Mouse (Mus musculus) stomach, embryonic 16.5 days (tissue): ENCODE measurements at regions not wholly inside any gene's neighbourhood (a gene's known extent, or its start where the extent isn't known, plus 50 kb on each side); places are given as distances from the start of the nearest gene placed in this dataset.

Source experiments
- ATAC-seq: fragments of 200-750 bp; cut with Nextera tagmentation; 2 replicates; pipeline ENCODE4 v1.8.0; 2017; ENCODE audit warnings: moderate number of reproducible peaks, moderate TSS enrichment; ENCODE audit not compliant: insufficient read depth, low FRiP score
- H3K27ac ChIP-seq: fragments of 300-500 bp; sonication (generic); 2 replicates; pipeline ENCODE4 v1.5.1; 2014; ENCODE audit warnings: low read length
- H3K27me3 ChIP-seq: fragments of 300-500 bp; sonication (generic); 2 replicates; pipeline ENCODE4 v1.6.1; 2014; ENCODE audit warnings: low read length, control low read depth, mixed read lengths; ENCODE audit not compliant: control insufficient read depth, insufficient read depth
- H3K36me3 ChIP-seq: fragments of 300-500 bp; sonication (generic); 2 replicates; pipeline ENCODE4 v1.6.1; 2014; ENCODE audit warnings: low read length; ENCODE audit not compliant: control insufficient read depth, insufficient read depth
- H3K4me1 ChIP-seq: fragments of 300-500 bp; sonication (generic); 2 replicates; pipeline ENCODE4 v1.6.1; 2014; ENCODE audit warnings: low read length, control low read depth, mixed read lengths; ENCODE audit not compliant: control insufficient read depth, insufficient read depth
- H3K4me2 ChIP-seq: fragments of 300-500 bp; sonication (generic); 2 replicates; pipeline ENCODE4 v1.6.1; 2014; ENCODE audit warnings: low read depth, low read length, mixed read lengths
- H3K4me3 ChIP-seq: fragments of 300-500 bp; sonication (generic); replicated peaks from 2 replicates; pipeline ENCODE4 v1.5.1; 2014; ENCODE audit warnings: mild to moderate bottlenecking, low read length
- H3K9ac ChIP-seq: fragments of 300-500 bp; sonication (generic); 2 replicates; pipeline ENCODE4 v1.6.1; 2014; ENCODE audit warnings: low read length
- H3K9me3 ChIP-seq: fragments of 300-500 bp; sonication (generic); replicated peaks from 2 replicates; pipeline ENCODE4 v1.6.1; 2016; ENCODE audit warnings: low read length, control low read depth; ENCODE audit not compliant: control insufficient read depth
- WGBS: fragments of 180-500 bp; shearing (Covaris S2); extraction: QIAGEN DNeasy Blood & Tissue Kit; methylation state at CpG from one replicate; pipeline ENCODE4 v1.1.7; 2014; 5-methylcytosine and 5-hydroxymethylcytosine counted together

DNA sequence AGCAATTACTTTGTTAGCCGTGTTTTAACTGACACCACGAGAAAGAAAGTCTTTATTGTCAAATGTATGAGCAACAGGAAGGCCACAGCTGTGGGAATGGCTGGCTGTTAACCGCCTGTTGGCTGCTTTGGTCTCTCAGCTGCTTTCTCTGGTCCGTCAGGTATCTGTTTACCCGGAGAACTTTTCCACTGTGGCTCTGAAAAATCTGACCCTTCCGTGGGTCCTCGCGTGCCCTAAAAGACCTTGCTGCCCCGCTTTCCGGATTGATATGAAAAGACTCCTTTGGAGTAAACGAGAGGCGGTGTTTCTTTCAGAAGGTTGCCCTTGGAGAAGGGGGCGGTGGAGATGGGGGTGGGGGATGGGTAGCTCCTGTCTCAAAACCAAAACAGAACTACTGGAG lies 75.9 kb downstream of the Sox14 start:
- ATAC-seq: no peak
- H3K4me1 ChIP-seq: 0 out of 2 replicates have a peak, but pooled peaks cover 6% of the 10 kb centered on the region
- H3K9ac ChIP-seq: no peak overlapping the region

DNA sequence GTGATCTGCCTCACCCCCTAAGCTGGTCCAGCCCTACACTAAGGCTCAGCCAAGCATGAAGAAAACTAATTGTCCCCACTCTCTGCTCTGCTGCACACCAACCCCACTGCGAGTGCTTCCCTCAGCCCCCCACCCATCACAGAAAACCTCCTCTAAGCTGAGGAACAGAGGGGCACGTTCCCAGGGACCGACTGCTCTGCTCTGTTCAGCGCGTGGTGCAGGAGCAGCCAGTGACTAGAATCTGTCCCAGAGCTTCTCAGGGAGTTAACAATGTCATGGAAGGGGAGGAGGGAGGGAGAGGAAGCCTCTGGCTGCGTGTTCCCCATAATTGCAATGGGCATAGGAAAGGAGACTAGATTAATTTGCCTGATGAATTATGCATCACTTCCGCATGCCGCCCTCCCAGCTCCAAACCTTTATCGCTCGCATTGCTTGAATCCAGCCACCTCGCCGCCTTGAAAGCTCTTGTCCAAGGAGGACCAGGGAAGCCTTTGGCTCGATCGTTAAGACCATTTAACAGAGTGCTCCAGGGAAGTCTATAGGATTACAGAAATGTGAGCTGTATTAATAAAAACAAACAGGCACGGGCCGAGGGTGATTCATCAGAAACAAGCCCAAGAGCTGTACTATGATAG lies 76.5 kb downstream of the Sox14 start:
- Histone ChIP-seq H3K4me3 (peak overlapping the region; percentile 33), H3K4me2 (peak overlapping the region; percentile 66), H3K9me3 (no peaks in the 10 kb centered on the region), H3K36me3 (no peaks in the 10 kb centered on the region), H3K27me3 (no peaks in the 10 kb centered on the region), H3K4me1 (0 out of 2 replicates have a peak, but pooled peaks cover 6% of the 10 kb centered on the region), H3K9ac (no peak overlapping the region; the same call in 1 of the 2 replicates), H3K27ac (no peak overlapping the region)
- 1% methylated on average over 16 of the region's 16 CpGs for WGBS
- ATAC-seq: no peak

More for the DNA sequence above, 75.9 kb downstream of the Sox14 start:
- H3K27ac ChIP-seq: no peak overlapping the region
- WGBS: 2% methylated on average over 13 of the region's 13 CpGs
- H3K36me3 ChIP-seq: no peaks in the 10 kb centered on the region
- peak overlapping the region; percentile 33 for H3K4me3 ChIP-seq
- H3K9me3 ChIP-seq: no peaks in the 10 kb centered on the region
- H3K27me3 ChIP-seq: no peaks in the 10 kb centered on the region
- peak overlapping the region; percentile 66 for H3K4me2 ChIP-seq

DNA sequence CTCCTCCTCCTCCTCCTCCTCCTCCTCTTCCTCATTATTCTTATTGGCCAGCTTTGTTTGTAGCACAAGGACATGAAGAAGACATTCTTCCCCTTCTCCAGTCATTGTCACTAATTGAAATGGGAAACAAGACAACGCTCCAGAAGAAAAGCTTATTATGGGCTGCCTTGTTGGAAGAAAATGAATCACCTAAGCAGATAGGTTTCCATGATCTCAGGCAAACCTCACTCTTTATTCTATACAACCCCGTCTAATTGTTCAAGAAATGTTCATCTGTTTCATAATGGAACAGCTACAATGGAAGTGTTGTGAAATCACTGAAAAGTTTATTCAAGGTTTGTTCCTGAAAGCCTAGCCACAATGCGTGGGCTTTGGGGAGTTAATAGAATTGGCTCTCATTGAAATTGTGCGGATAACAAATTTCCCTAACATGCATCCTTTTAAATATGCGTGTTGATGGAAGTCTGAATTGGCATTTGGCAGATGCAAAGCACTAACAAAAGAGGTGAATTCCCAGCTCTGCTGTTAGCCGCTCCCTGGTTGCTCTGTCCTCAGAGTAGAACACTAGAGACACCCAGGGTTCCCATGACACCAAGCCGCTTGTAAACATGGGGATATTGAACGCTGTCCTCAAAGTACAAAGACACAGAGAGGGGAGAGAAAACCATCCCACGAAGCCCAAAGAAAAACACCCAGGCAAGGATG lies 78.8 kb downstream of the Sox14 start:
- Histone ChIP-seq H3K4me2 (no peak overlapping the region), H3K36me3 (no peaks in the 10 kb centered on the region), H3K4me3 (no peak overlapping the region), H3K4me1 (0 out of 2 replicates have a peak, but pooled peaks cover 6% of the 10 kb centered on the region), H3K27me3 (no peaks in the 10 kb centered on the region), H3K9me3 (no peaks in the 10 kb centered on the region), H3K9ac (no peak overlapping the region), H3K27ac (no peak overlapping the region)
- ATAC-seq: no peak
- WGBS: 51% methylated on average over 9 of the region's 9 CpGs

DNA sequence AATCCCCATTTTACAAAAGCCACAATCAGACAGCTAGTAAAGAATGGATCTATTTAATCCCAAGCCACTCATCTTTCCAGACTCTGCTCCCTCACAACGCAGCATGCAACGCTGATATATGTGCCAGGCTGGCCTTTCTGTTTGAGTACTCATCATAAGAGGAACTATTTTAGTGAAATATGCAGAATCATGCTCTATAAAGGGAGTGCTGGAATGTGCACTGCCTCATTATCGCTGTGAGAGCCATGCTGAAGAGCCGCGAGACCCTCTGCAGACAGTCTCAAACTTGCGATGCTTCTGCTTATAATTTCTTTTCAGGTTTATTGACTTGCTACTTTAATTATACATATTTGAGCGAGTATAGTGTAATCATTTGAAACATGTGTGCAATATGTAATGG lies 75.6 kb upstream of the Cldn18 start:
- Histone ChIP-seq H3K9ac (no peak overlapping the region), H3K36me3 (no peaks in the 10 kb centered on the region), H3K27me3 (no peaks in the 10 kb centered on the region), H3K4me3 (no peak overlapping the region), H3K4me1 (no peaks in the 10 kb centered on the region), H3K27ac (no peak overlapping the region), H3K4me2 (no peak overlapping the region), H3K9me3 (no peaks in the 10 kb centered on the region)
- ATAC-seq: no peak
- WGBS: 78% methylated on average over 7 of the region's 7 CpGs

DNA sequence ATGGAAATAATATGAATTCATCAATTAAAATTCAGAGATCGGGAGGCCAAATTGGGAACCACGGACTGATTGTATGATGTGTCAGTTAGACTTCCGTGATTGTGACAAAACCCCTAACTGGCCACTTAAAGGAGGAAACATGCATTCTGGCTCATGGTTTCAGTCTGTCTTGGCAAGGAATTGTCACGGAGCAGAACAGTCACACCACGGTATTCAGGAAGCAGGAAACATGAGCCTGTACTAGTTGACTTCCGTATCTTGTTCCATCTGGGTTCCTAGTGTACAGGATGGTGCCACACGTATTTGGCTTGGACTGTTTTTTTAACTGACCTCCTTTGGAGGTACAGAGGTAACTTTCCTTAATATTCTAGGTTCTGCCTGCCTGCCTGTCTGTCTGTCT lies 69.8 kb upstream of the Cldn18 start:
- Histone ChIP-seq H3K4me1 (no peaks in the 10 kb centered on the region), H3K4me3 (no peak overlapping the region), H3K9ac (no peak overlapping the region), H3K9me3 (no peaks in the 10 kb centered on the region), H3K27me3 (no peaks in the 10 kb centered on the region), H3K27ac (no peak overlapping the region), H3K36me3 (no peaks in the 10 kb centered on the region), H3K4me2 (no peak overlapping the region)
- 71% methylated on average over 7 of the region's 7 CpGs for WGBS
- ATAC-seq: no peak

DNA sequence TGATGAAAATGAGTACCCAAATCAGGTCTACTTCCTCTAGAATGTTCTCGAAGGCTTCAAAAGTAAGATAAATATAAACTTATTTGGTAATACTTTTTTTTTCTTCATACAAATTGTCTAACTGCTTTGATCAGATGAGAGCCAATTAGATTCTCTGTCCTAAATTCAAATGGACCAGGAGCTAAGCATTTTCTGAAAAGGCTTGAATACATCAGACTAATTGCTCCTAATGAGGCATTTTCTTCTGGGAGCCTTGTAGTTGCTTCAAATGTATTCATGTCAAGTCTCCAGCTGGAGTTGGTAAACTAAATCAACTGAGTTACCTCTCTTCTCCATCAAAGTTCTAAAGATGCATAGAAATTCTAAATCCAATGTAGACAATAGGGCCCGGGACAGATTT lies 66.1 kb upstream of the Cldn18 start:
- Histone ChIP-seq H3K4me2 (no peak overlapping the region), H3K9ac (no peak overlapping the region), H3K9me3 (no peaks in the 10 kb centered on the region), H3K4me1 (no peaks in the 10 kb centered on the region), H3K36me3 (no peaks in the 10 kb centered on the region), H3K27me3 (no peaks in the 10 kb centered on the region), H3K27ac (no peak overlapping the region), H3K4me3 (no peak overlapping the region)
- 90% methylated on average over 2 of the region's 2 CpGs for WGBS
- no peak for ATAC-seq

DNA sequence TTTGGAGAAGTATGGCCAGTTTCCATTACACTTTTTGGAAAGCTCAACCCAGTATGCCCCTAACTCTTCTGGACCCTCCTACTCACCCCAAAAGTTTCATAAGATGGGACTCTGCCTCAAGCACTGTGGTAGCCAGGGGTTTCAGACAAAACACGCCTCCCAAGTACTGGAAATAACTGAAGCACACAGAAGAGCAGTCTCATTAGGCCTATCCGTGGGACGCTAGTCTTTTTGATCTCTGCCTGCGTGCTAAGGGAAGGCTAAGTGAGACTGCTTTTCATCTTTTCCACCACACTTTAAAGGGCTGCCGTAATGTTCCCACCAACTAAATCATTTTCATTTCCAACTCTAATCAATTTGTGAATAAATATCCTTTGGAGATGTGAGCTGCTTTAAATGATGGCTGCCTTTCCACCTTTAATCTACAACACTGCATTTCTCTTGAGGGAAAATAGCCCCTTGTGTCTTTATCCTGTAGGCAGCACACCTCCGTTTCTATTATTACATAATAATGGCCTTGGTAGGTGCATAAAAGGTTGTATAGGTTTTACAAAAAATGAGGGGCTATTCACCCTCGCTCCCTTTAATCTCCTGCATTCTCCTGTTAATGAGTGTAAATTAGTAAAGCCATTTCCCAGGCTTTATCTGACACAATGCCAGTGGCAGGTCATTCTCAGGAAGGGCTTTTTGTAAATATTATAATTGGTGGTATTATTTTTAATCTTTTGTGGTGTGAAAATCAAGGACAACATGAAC lies 65.5 kb upstream of the Cldn18 start:
- H3K4me1 ChIP-seq: no peaks in the 10 kb centered on the region
- H3K36me3 ChIP-seq: no peaks in the 10 kb centered on the region
- H3K4me2 ChIP-seq: no peak overlapping the region
- no peak overlapping the region for H3K9ac ChIP-seq
- H3K4me3 ChIP-seq: no peak overlapping the region
- no peak for ATAC-seq
- H3K27me3 ChIP-seq: no peaks in the 10 kb centered on the region
- WGBS: 69% methylated on average over 7 of the region's 7 CpGs
- no peaks in the 10 kb centered on the region for H3K9me3 ChIP-seq
- no peak overlapping the region for H3K27ac ChIP-seq

DNA sequence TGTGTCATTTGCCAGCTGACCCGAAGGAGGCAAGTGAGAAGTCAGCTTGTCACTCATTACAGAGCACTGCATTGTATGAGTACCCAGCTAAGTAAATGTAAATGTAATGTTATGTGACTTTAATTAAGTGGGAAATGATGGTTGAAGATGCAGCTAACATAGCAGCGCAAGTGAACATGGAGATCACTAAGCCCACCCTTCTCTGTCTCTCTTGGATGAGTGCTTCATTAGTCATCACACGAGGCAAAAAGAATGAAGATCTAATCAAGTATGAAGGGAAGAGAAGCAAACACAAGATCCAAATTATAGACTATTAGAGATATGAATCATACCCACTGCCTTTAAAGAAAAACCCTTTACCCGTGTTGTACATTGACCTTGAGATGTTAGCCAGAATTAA lies 61.8 kb upstream of the Cldn18 start:
- Histone ChIP-seq H3K4me2 (no peak overlapping the region), H3K4me3 (no peak overlapping the region), H3K27me3 (no peaks in the 10 kb centered on the region), H3K27ac (no peak overlapping the region), H3K36me3 (no peaks in the 10 kb centered on the region), H3K4me1 (no peaks in the 10 kb centered on the region), H3K9me3 (no peaks in the 10 kb centered on the region), H3K9ac (no peak overlapping the region)
- no peak for ATAC-seq
- 77% methylated on average over 4 of the region's 4 CpGs for WGBS

DNA sequence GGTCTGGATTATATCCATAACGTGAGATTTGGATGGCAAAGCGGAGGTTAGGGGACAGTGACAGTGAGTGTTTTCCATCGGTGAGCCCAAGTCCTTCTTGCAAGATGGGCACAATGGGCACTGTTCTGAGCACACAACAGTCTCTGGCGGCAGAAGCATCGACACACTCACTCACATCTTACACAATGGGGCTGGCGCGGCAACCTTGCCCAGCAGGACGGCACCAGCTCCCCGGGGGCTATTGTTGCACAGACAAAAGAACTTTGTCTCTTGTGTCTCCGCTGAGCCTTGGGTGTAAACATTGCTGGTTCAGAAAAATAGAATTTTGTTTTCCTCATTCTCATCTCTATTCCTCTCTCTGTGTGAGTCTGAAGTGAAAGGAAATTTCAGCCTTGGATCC lies 53.6 kb upstream of the Cldn18 start:
- Histone ChIP-seq H3K4me2 (no peak overlapping the region), H3K4me3 (no peak overlapping the region), H3K36me3 (no peaks in the 10 kb centered on the region), H3K27ac (no peak overlapping the region), H3K9ac (no peak overlapping the region), H3K4me1 (no peaks in the 10 kb centered on the region), H3K27me3 (no peaks in the 10 kb centered on the region), H3K9me3 (no peaks in the 10 kb centered on the region)
- WGBS: 28% methylated on average over 10 of the region's 10 CpGs
- ATAC-seq: no peak
